Mouse (Mus musculus): ENCODE measurements around the gene Efcab10. TPM values are rescaled to one million over a fixed set of nuclear protein-coding genes. Genes with fewer than 3 reads are reported as not detected.

The Efcab10 gene
- polyA plus RNA-seq (2012; ENCODE audit: insufficient read depth, low replicate concordance): not detected in 2 replicates

- no peak for TF ChIP-seq GATA1 (IDR thresholded peaks at IDR 0.05; ENCODE audit: borderline replicate concordance, low read length)
- TF ChIP-seq FLI1 (IDR thresholded peaks at IDR 0.05; ENCODE audit: low read length): no peak
These were observed at the start of gene Efcab10 for GRCm38 (mm10) chr12:33394804-33395623. Efcab10 (plus strand) TSS chr12:33394854.

GRCm38 (mm10) chr12:33344970-33345772 lies 49.5 kb upstream of the Efcab10 start:
- no peaks in the 10 kb centered on the region for H3K27me3 ChIP-seq (replicated peaks)
- peaks cover 15% of the 10 kb centered on the region for H3K9me3 ChIP-seq
- no peak overlapping the region for H3K4me3 ChIP-seq (replicated peaks)
- no peak for TF ChIP-seq FLI1 (IDR thresholded peaks at IDR 0.05; ENCODE audit: low read length)
- no peak for TF ChIP-seq GATA1 (IDR thresholded peaks at IDR 0.05; ENCODE audit: borderline replicate concordance, low read length)
- H3K4me1 ChIP-seq: peaks cover 21% of the 10 kb centered on the region
- H3K36me3 ChIP-seq (replicated peaks; ENCODE audit: low read length): peaks cover 100% of the 10 kb centered on the region

More at GRCm38 (mm10) chr12:33394804-33395623, at the start of gene Efcab10:
- peaks cover 12% of the 10 kb centered on the region for H3K27me3 ChIP-seq (replicated peaks)
- no peak within 1 kb of the TSS for H3K4me3 ChIP-seq (replicated peaks)
- no peaks in the 10 kb centered on the region for H3K36me3 ChIP-seq (replicated peaks; ENCODE audit: low read length)
- peaks cover 12% of the 10 kb centered on the region for H3K4me1 ChIP-seq
- no peaks in the 10 kb centered on the region for H3K9me3 ChIP-seq

- H3K4me1 ChIP-seq: peaks cover 21% of the 10 kb centered on the region
- peaks cover 23% of the 10 kb centered on the region for H3K9me3 ChIP-seq
- no peak overlapping the region for H3K4me3 ChIP-seq (replicated peaks)
- TF ChIP-seq GATA1 (IDR thresholded peaks at IDR 0.05; ENCODE audit: borderline replicate concordance, low read length) (no peak), FLI1 (IDR thresholded peaks at IDR 0.05; ENCODE audit: low read length) (no peak)
- peaks cover 100% of the 10 kb centered on the region for H3K36me3 ChIP-seq (replicated peaks; ENCODE audit: low read length)
- no peaks in the 10 kb centered on the region for H3K27me3 ChIP-seq (replicated peaks)
These were observed 48.8 kb upstream of the Efcab10 start for GRCm38 (mm10) chr12:33345773-33346435.

GRCm38 (mm10) chr12:33352671-33353070 lies 42.0 kb upstream of the Efcab10 start:
- no peaks in the 10 kb centered on the region for H3K27me3 ChIP-seq (replicated peaks)
- peaks cover 99% of the 10 kb centered on the region for H3K36me3 ChIP-seq (replicated peaks; ENCODE audit: low read length)
- H3K9me3 ChIP-seq: peaks cover 27% of the 10 kb centered on the region
- TF ChIP-seq GATA1 (IDR thresholded peaks at IDR 0.05; ENCODE audit: borderline replicate concordance, low read length): no peak
- no peak for TF ChIP-seq FLI1 (IDR thresholded peaks at IDR 0.05; ENCODE audit: low read length)
- H3K4me3 ChIP-seq (replicated peaks): no peak overlapping the region
- peaks cover 4% of the 10 kb centered on the region; the same call in 1 of the 2 replicates for H3K4me1 ChIP-seq

- Histone ChIP-seq H3K9me3 (peaks cover 3% of the 10 kb centered on the region; the same call in 1 of the 2 replicates), H3K4me3 (replicated peaks) (no peak overlapping the region), H3K36me3 (replicated peaks; ENCODE audit: low read length) (peaks cover 99% of the 10 kb centered on the region), H3K27me3 (replicated peaks) (no peaks in the 10 kb centered on the region), H3K4me1 (peaks cover 17% of the 10 kb centered on the region)
- TF ChIP-seq FLI1 (IDR thresholded peaks at IDR 0.05; ENCODE audit: low read length): no peak
- TF ChIP-seq GATA1 (IDR thresholded peaks at IDR 0.05; ENCODE audit: borderline replicate concordance, low read length): no peak
These were observed 36.3 kb upstream of the Efcab10 start for GRCm38 (mm10) chr12:33358345-33358744.

- Histone ChIP-seq H3K4me1 (peaks cover 17% of the 10 kb centered on the region), H3K9me3 (no peaks in the 10 kb centered on the region), H3K36me3 (replicated peaks; ENCODE audit: low read length) (peaks cover 99% of the 10 kb centered on the region), H3K4me3 (replicated peaks) (no peak overlapping the region), H3K27me3 (replicated peaks) (no peaks in the 10 kb centered on the region)
- TF ChIP-seq FLI1 (IDR thresholded peaks at IDR 0.05; ENCODE audit: low read length) (no peak), GATA1 (IDR thresholded peaks at IDR 0.05; ENCODE audit: borderline replicate concordance, low read length) (no peak)
These were observed 35.4 kb upstream of the Efcab10 start for GRCm38 (mm10) chr12:33359209-33359608.

- Histone ChIP-seq H3K27me3 (replicated peaks) (no peaks in the 10 kb centered on the region), H3K4me3 (replicated peaks) (no peak overlapping the region), H3K36me3 (replicated peaks; ENCODE audit: low read length) (peaks cover 99% of the 10 kb centered on the region), H3K4me1 (peaks cover 17% of the 10 kb centered on the region), H3K9me3 (no peaks in the 10 kb centered on the region)
- TF ChIP-seq FLI1 (IDR thresholded peaks at IDR 0.05; ENCODE audit: low read length): no peak
These were observed 34.7 kb upstream of the Efcab10 start for GRCm38 (mm10) chr12:33359878-33360482.

GRCm38 (mm10) chr12:33360729-33361128 lies 33.9 kb upstream of the Efcab10 start:
- Histone ChIP-seq H3K27me3 (replicated peaks) (no peaks in the 10 kb centered on the region), H3K36me3 (replicated peaks; ENCODE audit: low read length) (peaks cover 99% of the 10 kb centered on the region), H3K9me3 (no peaks in the 10 kb centered on the region), H3K4me3 (replicated peaks) (no peak overlapping the region), H3K4me1 (peaks cover 17% of the 10 kb centered on the region)
- TF ChIP-seq GATA1 (IDR thresholded peaks at IDR 0.05; ENCODE audit: borderline replicate concordance, low read length): no peak
- no peak for TF ChIP-seq FLI1 (IDR thresholded peaks at IDR 0.05; ENCODE audit: low read length)

GRCm38 (mm10) chr12:33364511-33364910 lies 30.1 kb upstream of the Efcab10 start:
- TF ChIP-seq GATA1 (IDR thresholded peaks at IDR 0.05; ENCODE audit: borderline replicate concordance, low read length) (no peak), FLI1 (IDR thresholded peaks at IDR 0.05; ENCODE audit: low read length) (no peak)
- H3K9me3 ChIP-seq: no peaks in the 10 kb centered on the region
- H3K4me1 ChIP-seq: peaks cover 20% of the 10 kb centered on the region
- H3K4me3 ChIP-seq (replicated peaks): no peak overlapping the region
- peaks cover 99% of the 10 kb centered on the region for H3K36me3 ChIP-seq (replicated peaks; ENCODE audit: low read length)
- no peaks in the 10 kb centered on the region for H3K27me3 ChIP-seq (replicated peaks)
